Mouse (Mus musculus): ENCODE data around the gene Hpse2. TPM values are rescaled to one million over a fixed set of nuclear protein-coding genes. Genes with fewer than 3 reads are reported as not detected.

The Hpse2 gene
- total RNA-seq, 2 experiments from 2014 or later: not detected

DNA sequence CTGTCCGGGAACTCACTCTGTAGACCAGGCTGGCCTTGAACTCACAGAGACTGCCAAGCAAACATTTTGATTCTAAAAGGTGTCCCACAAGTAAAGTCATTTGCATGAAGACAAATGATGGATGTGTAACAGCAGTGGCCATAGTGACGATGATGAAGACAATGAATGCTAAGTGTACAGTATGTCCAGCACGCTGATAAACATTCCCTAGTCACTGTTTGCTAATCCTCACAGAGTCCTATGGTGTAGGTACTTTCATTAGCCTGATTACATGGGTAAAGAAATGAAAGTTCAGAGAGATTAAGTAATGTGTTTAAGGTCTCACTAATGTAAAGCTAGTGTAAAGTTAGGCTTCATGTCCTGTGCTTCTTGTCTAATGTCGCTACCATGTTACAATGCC, 511.6 kb downstream of the Hpse2 start:
- no peak for ATAC-seq (replicated peaks; ENCODE audit: low FRiP score, poor library complexity, severe bottlenecking)

DNA sequence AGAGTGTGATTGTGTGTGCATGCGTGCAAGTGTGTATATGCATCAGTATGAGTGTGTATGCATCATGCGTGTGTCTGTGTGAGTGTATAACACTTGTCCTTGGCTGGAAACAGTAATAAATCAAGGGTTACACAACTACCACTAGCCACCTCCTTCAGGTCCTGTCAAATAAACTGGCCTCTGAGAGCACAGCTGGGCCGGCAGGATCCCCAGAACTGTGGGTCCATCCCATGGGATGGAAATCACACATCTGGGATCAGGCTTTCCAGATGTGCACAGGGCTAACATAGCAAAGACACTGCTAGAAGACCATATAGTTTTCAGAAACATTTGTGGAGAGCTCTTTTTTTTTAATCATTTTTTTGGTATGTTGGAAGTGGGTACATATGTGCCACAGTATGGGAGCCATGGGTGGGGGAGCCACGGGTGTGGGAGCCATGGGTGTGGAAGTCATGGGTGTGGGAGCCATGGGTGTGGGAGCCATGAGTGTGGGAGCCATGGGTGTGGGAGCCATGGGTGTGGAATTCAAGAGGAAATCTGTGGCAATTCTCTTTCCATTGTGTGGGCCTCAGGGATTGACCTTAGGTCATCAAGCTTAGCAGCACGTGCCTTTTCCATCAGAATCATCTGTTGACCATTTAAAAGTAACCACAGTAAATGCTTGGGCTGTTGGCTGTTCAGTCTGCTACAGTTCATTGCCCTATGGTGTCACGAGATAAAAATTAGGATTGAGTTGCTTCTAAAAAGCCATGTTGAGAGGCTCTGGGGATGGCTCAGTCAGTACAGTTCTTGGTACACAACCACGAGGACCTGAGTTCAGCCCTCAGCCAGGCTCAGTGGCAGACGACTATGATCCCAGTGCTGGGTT, 518.3 kb downstream of the Hpse2 start:
- no peak for ATAC-seq (replicated peaks; ENCODE audit: low FRiP score, poor library complexity, severe bottlenecking)

DNA sequence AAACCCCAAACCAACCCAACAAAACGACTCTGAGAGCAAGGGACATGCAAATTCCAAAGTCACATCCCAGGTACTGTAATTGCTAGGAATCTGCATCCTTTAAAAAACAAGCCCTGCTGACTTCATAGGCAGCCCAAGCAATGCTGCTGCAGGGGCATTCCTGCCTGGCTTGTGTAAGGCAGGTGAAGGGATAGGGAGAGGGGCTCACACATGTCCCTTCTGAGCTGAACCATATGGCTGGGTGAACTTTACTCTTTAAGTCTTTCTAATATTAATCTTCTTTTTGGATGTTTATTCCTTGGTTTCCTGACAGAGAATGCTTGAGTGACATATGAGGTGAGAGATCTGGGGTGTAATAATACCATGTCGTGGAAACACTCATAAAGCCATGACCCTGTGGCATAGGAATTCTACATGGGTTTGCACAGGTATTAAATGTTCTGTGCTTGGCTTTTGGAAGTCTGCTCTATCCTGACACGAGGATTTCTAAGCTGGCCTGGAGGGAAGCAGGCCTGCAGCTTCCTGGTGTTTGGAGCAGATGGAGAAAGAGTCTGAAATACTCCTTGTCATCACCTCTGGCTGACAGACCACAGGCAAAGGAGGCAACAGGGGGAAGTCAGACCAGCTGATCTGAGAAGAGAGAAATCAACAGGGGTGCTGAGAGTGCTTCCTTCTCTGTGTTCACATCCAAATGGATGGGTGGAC, 519.0 kb downstream of the Hpse2 start:
- no peak for ATAC-seq (replicated peaks; ENCODE audit: low FRiP score, poor library complexity, severe bottlenecking)

DNA sequence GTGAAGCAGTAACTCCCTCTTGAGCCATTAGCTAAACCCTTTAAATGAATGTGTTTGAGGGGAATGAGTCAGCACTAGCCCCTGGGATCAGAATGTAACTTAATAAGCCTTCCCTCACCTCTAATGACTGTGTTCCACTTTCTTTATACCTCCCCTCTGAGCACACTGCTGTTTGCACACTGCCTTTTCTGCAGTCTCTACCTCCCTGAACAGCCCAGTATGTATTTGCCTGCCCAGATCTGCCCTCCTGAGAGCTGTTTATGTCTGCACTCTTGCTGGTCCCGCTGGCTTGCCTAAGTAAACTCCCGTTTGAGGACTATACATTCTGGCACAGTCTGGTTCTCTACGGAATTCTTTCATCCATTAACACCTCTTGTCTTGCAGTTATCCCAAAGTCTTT, 525.1 kb downstream of the Hpse2 start:
- ATAC-seq (replicated peaks; ENCODE audit: low FRiP score, poor library complexity, severe bottlenecking): no peak

DNA sequence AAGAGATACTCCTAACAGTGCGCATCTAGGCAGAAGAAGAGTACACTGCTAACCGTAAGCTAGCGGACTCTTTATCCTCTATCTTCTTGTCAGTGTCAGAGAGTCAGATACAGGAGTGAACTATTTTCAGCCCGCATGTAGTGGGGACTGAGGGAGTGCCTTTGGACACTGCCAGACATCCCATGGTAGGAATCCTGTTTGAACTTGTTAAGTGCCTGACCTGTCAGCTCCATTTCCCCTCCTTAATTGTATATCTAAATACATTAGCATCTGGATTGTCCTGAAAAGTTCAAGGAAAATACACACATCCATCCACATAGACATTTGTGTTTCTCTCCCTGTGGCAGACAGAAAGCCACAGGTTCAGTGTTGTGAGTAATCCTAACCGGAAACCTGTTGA, 531.1 kb downstream of the Hpse2 start:
- ATAC-seq (replicated peaks; ENCODE audit: low FRiP score, poor library complexity, severe bottlenecking): no peak

DNA sequence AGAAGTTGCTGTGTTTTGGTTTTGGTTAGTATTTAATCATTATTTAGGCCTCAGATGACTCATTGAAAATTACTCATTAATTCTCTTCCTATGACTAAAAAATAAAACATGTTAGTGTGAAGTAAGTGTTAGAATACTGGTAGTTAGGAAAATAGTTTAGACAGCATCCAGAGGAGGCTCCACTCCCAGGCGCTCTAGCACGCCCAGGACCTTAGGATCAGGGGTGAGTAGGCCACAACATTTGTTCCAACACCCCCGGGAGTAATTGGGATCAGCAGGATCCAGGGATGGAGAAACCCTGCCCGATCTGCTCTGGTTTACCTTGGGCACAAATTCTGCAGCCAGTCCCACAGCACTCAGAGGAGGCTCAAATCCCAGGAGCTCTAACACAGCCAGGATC, 532.5 kb downstream of the Hpse2 start:
- ATAC-seq (replicated peaks; ENCODE audit: low FRiP score, poor library complexity, severe bottlenecking): no peak

DNA sequence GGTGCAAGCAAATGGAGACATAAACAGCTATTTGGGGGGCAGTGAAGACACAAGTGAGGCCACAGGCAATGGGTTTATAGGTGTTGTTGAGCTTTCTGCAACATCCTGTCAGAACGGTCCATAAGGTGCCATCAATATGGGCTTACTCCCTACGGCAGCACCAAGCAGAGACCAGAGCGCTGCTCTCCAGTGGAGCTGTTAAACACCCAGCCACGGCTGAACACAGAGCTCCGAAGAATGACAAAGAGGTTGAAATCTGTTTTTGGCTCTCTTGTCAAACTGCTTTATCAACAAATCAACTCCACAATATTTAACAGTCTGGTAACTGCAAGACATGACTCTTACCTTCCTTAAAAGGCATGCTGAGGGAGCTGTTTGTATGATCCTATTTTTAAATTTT, 537.7 kb downstream of the Hpse2 start:
- ATAC-seq (replicated peaks; ENCODE audit: low FRiP score, poor library complexity, severe bottlenecking): no peak

DNA sequence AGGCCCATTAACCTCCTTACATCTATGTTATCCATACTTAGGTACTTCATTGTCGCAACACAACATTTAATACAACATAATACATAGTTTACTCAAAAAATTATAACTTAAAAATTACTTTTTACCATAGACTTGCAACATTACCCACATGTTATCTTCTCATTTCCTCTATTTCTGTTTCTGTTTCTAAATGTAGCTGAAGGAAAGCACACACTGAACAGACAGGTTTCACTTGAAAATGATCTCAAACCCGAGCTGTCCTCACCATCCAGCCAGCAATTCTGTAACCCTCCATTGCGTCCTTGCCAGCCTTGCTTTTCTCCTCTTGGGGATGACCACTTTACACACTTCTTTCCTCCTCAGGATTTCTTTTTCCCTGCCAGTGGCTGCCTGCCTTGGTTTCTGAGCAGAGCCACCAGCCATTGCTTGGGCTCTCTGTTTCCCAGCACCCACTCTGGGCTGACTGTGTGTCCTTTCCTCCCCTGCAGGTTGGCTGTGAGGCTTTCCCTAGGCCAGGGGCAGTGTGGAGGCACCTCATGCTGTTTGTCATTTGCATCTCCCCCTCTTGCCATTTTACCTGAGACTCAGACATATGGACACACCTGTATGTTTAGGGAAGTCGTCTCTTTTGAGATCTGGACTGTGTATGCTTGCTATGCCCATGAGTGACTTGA, 548.4 kb downstream of the Hpse2 start:
- ATAC-seq (replicated peaks; ENCODE audit: low FRiP score, poor library complexity, severe bottlenecking): no peak

DNA sequence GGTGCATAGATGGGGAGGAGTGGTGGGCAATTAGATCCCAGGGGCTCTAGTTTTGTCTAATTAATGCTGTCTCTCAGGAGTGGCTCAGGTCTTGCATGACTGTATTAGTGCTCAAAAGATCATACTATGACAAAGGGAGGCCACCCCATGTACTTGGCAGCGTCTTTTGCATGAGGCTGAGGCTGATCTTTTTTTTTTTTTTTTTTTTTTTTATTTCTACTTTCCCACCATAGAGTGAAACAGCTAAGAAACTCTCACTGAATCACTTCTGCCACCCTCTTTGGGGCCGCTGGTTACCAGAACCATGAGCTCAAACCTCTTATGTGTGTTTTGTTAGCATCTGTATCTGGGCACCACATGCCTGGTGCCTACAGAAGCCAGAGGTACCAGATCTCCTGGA, 549.0 kb downstream of the Hpse2 start:
- ATAC-seq (replicated peaks; ENCODE audit: low FRiP score, poor library complexity, severe bottlenecking): no peak

DNA sequence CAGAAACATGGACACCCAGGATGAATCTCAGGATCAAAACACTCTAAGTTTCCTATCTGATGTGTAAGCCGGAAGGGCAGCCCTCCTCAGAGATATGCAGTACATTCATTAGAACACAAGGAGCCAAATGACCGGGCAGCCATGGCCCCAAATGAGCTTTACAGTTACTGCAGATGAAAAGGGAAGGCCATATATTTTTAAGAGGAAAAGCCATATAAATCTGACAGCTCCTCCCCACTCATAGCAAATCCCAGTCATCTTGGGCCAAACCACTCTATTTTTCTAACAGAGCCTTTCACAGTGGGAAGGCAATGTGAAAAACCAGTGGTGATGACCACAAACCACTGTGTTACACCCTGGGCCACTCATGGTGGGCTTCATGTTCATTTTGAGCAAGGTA, 549.9 kb downstream of the Hpse2 start:
- ATAC-seq (replicated peaks; ENCODE audit: low FRiP score, poor library complexity, severe bottlenecking): no peak

DNA sequence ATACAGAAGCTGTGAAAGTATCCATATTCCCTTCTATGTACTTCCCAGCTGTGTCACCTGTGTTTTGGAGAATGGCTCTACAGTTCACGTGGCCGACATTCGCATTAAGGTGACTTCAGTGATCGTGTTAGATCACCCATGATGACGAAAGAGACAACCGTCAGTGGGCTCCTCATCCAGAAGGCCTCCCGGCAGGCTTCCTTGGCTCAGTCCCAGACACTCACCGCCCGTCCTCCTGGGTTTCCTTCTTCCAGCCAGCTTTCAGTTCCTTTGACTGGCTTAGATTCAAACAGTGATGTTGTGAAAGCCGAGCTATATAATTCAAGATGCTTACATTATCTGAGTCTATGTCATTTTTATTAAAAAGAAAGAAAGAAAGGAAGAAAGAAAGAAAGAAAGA, 550.6 kb downstream of the Hpse2 start:
- ATAC-seq (replicated peaks; ENCODE audit: low FRiP score, poor library complexity, severe bottlenecking): no peak

DNA sequence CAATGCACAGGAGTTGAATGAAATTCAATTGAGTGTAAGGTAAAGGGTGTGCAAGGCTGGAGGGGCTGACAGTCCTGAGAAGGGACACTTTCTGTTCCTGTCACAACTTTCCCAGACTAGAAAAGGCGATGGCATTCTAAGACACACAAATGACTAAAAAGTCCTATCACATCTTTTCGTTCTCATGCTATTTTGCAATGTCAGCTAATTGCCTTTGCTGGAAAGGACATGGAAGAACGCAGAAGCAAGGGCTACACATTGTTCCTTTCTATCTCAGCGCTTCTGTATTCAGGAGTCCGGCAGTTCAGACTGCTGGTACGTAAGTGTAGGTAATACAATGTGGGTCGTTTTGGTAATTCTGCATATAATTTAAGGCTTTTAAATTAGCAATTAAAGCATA, 555.0 kb downstream of the Hpse2 start:
- ATAC-seq (replicated peaks; ENCODE audit: low FRiP score, poor library complexity, severe bottlenecking): no peak

DNA sequence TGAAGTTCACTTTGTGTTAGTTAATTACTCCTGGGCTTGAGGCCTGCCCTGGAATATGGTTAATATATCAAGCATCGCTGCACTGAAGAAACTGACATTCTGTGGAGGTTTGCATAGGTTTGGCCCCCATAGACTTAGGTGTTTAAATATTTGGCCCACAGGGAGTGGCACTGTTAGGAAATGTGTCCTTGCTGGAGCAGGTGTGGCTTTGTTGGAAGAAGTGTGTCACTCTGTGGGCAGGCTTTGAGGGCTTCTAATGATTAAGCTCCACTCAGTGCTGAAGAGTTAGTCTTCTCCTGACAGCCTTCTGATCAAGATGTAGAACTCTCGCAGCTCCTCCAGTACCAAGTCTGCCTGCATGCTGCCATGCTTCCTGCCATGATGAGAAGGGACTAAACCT, 555.9 kb downstream of the Hpse2 start:
- ATAC-seq (replicated peaks; ENCODE audit: low FRiP score, poor library complexity, severe bottlenecking): no peak

DNA sequence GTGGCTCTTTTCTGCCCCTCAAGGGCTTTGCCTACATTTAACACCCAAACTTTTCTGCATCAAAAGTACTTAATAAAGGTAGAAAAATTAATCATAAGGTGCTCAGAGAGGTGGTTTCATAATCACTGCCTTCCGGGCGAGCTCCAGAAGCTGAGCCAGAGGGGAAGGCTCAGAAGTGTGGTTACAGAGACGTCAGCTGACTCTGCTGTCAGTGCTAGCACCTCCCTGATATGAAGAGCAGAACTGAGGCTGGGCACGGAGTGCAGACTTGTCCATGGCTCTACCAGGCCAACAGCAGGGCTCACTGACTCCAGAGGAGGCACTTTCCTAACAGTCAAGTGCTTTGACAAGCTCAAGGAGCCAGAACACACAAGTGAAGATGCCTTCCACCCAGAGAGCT, 559.0 kb downstream of the Hpse2 start:
- ATAC-seq (replicated peaks; ENCODE audit: low FRiP score, poor library complexity, severe bottlenecking): no peak

DNA sequence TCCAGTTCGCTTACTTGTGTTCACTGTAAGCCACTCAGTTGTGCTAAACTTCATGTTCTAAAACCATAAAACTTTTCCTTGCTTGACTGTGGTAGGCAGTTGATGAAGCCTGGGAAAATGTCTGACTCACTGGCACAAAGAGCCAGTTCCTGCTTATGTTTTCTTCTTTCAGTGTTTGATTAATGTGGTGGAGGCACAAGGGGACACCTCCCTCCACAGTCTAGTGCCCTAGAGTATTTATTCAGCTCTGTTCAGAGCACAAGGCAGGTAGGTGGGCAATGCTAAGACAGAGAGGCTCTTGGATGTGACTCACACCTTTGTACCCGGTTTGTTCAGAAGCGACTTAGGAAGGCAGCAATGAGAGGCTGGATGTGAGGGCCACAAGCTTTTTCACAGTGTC, 560.3 kb downstream of the Hpse2 start:
- ATAC-seq (replicated peaks; ENCODE audit: low FRiP score, poor library complexity, severe bottlenecking): no peak

DNA sequence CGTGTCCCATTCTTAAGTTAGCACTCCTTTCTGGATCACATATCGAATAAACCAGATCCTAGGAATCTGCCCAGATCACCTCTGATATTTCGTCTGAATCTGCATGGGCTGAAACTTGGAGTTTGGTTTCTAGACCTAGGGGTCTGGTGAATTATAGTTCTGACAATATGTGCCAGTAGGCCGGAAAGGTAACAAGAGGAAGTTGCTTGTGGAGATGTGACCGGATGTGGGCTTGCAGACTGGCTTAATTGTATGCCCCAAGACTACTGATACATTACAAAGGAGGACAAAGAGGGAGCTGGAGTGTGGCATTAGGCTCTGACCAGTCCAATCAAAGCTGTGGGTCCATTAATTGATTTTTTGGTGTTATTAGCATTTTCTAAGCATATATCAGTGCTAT, 568.0 kb downstream of the Hpse2 start:
- ATAC-seq (replicated peaks; ENCODE audit: low FRiP score, poor library complexity, severe bottlenecking): no peak

DNA sequence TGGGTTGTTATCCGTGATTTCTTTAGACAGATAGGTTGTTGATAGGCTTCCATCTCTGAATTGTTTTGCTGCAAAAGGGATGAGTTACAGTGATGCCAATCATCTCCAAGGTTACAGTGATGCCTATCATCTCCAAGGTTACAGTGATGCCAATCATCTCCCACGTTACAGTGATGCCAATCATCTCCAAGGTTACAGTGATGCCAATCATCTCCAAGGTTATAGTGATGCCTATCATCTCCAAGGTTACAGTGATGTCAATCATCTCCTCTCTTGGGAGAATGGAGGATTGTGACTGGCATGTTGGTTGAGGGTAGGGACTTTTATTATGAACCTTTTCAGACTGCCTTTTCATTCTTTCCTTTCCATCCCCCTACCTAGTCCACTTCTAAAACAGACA, 570.4 kb downstream of the Hpse2 start:
- ATAC-seq (replicated peaks; ENCODE audit: low FRiP score, poor library complexity, severe bottlenecking): no peak

DNA sequence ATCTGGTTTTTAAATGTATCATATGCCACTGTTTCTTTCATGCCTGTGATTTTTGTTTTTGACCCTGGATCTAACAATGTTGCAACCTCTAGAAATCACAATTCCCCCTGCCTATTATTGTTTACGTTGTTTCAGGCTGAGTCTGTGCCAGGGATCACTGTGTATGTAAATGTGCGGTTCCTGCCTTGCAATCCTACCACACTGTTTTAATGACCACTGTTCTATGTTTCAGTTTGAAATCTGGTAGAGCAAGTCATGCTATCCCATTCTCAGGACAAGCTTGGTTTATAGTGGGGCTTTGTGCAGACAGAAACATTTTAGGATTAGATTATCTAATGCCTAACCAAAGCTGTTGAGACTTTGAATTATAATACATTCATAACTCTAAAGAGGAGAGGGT, 571.9 kb downstream of the Hpse2 start:
- ATAC-seq (replicated peaks; ENCODE audit: low FRiP score, poor library complexity, severe bottlenecking): no peak

DNA sequence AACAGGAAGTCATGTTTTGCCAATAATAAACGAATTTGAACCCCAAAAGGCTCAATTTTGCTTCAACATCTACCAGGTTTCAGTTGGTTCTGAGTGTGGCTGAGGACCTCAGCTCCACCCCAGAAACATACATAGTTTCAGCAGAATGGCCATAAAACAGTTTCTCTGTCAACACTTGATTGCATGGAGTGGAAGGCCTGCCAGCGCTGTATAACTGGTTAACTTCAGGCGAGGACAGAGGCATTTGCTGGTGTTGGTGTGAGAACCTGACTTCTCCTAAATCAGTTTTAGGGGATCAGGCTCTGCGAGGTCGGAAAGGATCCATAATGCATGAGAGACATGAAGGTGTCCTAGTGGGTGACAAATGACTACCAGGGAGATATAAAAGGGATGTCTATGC, 578.0 kb downstream of the Hpse2 start:
- ATAC-seq (replicated peaks; ENCODE audit: low FRiP score, poor library complexity, severe bottlenecking): no peak

DNA sequence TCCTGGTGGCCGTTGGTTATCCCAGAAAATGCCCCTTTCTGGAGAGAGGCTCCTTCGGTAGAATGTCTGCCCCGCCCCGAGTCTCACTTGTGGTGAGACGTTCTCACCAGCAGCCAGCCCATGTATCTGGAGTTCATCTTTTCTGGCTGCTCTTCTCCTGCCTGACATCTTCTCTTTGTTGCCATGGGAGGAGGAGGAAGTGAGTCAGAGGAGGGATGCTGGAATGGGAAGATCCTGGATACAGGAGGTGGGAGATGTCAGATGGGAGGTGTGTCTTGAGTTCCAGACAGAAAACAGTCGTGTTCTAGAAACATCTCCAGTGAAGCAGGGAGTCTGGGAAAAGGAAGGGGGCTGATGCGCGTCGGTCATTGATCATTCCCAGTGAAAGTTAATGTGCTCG, 578.7 kb downstream of the Hpse2 start:
- no peak for ATAC-seq (replicated peaks; ENCODE audit: low FRiP score, poor library complexity, severe bottlenecking)

DNA sequence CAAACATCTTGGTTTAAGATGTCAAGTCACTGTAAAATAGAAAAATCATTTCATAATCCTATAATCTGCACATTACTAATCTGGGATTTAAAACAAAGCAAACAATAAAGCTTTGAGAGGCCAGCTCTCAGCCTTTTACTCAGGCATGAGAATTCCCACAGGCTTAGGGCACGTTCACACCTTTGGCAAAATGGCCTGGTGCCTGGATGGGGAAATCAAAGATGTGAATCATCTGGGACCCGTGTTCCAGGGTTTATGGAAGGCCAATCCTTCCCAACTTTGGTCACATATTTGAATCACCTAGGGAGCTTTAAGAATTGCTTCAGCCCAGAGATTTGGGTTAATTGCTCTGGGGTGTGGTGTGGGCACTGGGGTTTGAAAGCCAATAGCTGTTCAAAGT, 590.3 kb downstream of the Hpse2 start:
- ATAC-seq (replicated peaks; ENCODE audit: low FRiP score, poor library complexity, severe bottlenecking): no peak
